Mouse (Mus musculus) CH12.LX (cell line): ENCODE results near the gene Zbtb26. TPM values are rescaled to one million over a fixed set of nuclear protein-coding genes. Genes with fewer than 3 reads are reported as not detected.
A peak's percentile ranks its signal among the peaks of the same experiment; 100 is the strongest.

Source experiments
- DNase-seq: peaks from one replicate; pipeline ENCODE4 v3.0.0-alpha.2; 2013; ENCODE audit errors: extremely low read depth
- H3K27ac ChIP-seq: 2 replicates; pipeline ENCODE4 v1.5.1; 2012; ENCODE audit warnings: low read depth, mild to moderate bottlenecking, control low read depth, moderate library complexity; ENCODE audit not compliant: insufficient read depth
- H3K27me3 ChIP-seq: replicated peaks from 2 replicates; pipeline ENCODE3; 2012; ENCODE audit warnings: inconsistent platforms
- H3K36me3 ChIP-seq, 2 experiments: replicated peaks in 1 of 2; 2 replicates each; pipeline versions ENCODE3 to v1.6.1; 2012; ENCODE audit warnings: inconsistent platforms in 1 of 2, low read length in 1 of 2, mild to moderate bottlenecking in 1 of 2, mixed read lengths in 1 of 2, moderate library complexity in 1 of 2; ENCODE audit not compliant: control insufficient read depth in 1 of 2, insufficient read depth in 1 of 2
- H3K4me1 ChIP-seq, 2 experiments: 2 replicates each; pipeline ENCODE4 v1.6.1; 2012; ENCODE audit warnings: inconsistent platforms in 1 of 2, moderate library complexity in 1 of 2; ENCODE audit not compliant: insufficient read depth in 2 of 2, control insufficient read depth in 1 of 2
- H3K4me2 ChIP-seq: 2 replicates; pipeline ENCODE4 v1.6.1; 2012; ENCODE audit warnings: low read depth, mild to moderate bottlenecking, control low read depth; ENCODE audit not compliant: poor library complexity, insufficient read depth, severe bottlenecking
- H3K4me3 ChIP-seq, 3 experiments: fragments of 150-350 bp in 1 of 3; sonication (generic) in 1 of 3; replicated peaks in 1 of 3; 2 replicates each; pipeline versions ENCODE3 to v1.5.1; 2011 to 2012; ENCODE audit warnings: low read depth in 2 of 3, low read length in 2 of 3, mild to moderate bottlenecking in 2 of 3, moderate library complexity in 2 of 3, control low read depth in 1 of 3, improper control_type of control experiment in 1 of 3, inconsistent platforms in 1 of 3, mixed read lengths in 1 of 3; ENCODE audit not compliant: poor library complexity in 1 of 3
- H3K79me2 ChIP-seq: replicated peaks from 2 replicates; pipeline ENCODE4 v1.6.1; 2012; ENCODE audit warnings: mild to moderate bottlenecking, moderate library complexity; ENCODE audit not compliant: control insufficient read depth, poor library complexity, insufficient read depth, severe bottlenecking; ENCODE audit errors: extremely low read depth
- H3K9ac ChIP-seq: 2 replicates; pipeline ENCODE4 v1.6.1; 2012; ENCODE audit warnings: low read depth, mild to moderate bottlenecking, control low read depth, moderate library complexity; ENCODE audit not compliant: insufficient read depth
- H3K9me3 ChIP-seq: replicated peaks from 2 replicates; pipeline ENCODE3; 2012; ENCODE audit warnings: low read length, inconsistent platforms, mixed read lengths
- CHD1 ChIP-seq: IDR thresholded peaks from 2 replicates; pipeline ENCODE4 v1.6.1; 2012; ENCODE audit warnings: low read depth, low read length, improper control_type of control experiment, inconsistent platforms
- CHD2 ChIP-seq: IDR thresholded peaks from 2 replicates; pipeline ENCODE4 v1.6.1; 2011; ENCODE audit warnings: low read length, improper control_type of control experiment
- CTCF ChIP-seq, 2 experiments: IDR thresholded peaks in 1 of 2; conservative IDR thresholded peaks in 1 of 2; 2 replicates each; pipeline ENCODE4 v1.5.1; 2011 to 2012; ENCODE audit warnings: low read depth in 2 of 2, low read length in 2 of 2, improper control_type of control experiment in 1 of 2, inconsistent platforms in 1 of 2, mild to moderate bottlenecking in 1 of 2, moderate library complexity in 1 of 2
- HCFC1 ChIP-seq: IDR thresholded peaks from 2 replicates; pipeline ENCODE4 v1.6.1; 2012; ENCODE audit warnings: low read depth, mild to moderate bottlenecking, inconsistent platforms, low read length, improper control_type of control experiment
- IRF4 ChIP-seq: IDR thresholded peaks from 2 replicates; pipeline ENCODE4 v1.6.1; 2014; ENCODE audit warnings: low read depth, mild to moderate bottlenecking, inconsistent platforms, low read length, improper control_type of control experiment
- JUND ChIP-seq: conservative IDR thresholded peaks from 2 replicates; pipeline ENCODE4 v1.6.1; 2011; ENCODE audit warnings: low read depth, low read length, improper control_type of control experiment
- MAX ChIP-seq: IDR thresholded peaks from 2 replicates; pipeline ENCODE4 v1.6.1; 2011; ENCODE audit warnings: low read length, improper control_type of control experiment
- MAZ ChIP-seq: IDR thresholded peaks from 2 replicates; pipeline ENCODE4 v1.6.1; 2012; ENCODE audit warnings: low read depth, mild to moderate bottlenecking, inconsistent platforms, low read length, improper control_type of control experiment, moderate library complexity
- MEF2A ChIP-seq: IDR thresholded peaks from 2 replicates; pipeline ENCODE4 v1.6.1; 2014; ENCODE audit warnings: low read depth, mild to moderate bottlenecking, inconsistent platforms, low read length, improper control_type of control experiment, borderline replicate concordance
- PAX5 ChIP-seq: IDR thresholded peaks from 2 replicates; pipeline ENCODE4 v1.6.1; 2012; ENCODE audit warnings: low read length, inconsistent platforms, mixed read lengths
- POLR2A ChIP-seq: IDR thresholded peaks from 2 replicates; pipeline ENCODE4 v1.6.1; 2011; ENCODE audit warnings: low read depth, mild to moderate bottlenecking, improper control_type of control experiment, low read length
- RAD21 ChIP-seq: IDR thresholded peaks from 2 replicates; pipeline ENCODE4 v1.6.1; 2011; ENCODE audit warnings: low read depth, mild to moderate bottlenecking, low read length, improper control_type of control experiment, moderate library complexity
- SMC3 ChIP-seq: IDR thresholded peaks from 2 replicates; pipeline ENCODE4 v1.6.1; 2011; ENCODE audit warnings: low read depth, low read length, improper control_type of control experiment
- TCF12 ChIP-seq: IDR thresholded peaks from 2 replicates; pipeline ENCODE4 v1.6.1; 2014; ENCODE audit warnings: low read depth, mild to moderate bottlenecking, inconsistent platforms, low read length, improper control_type of control experiment
- UBTF ChIP-seq: IDR thresholded peaks from 2 replicates; pipeline ENCODE4 v1.6.1; 2012; ENCODE audit warnings: low read depth, mild to moderate bottlenecking, inconsistent platforms, low read length, improper control_type of control experiment, moderate library complexity
- ZNF384 ChIP-seq: IDR thresholded peaks from 2 replicates; pipeline ENCODE4 v1.6.1; 2012; ENCODE audit warnings: low read depth, low read length, improper control_type of control experiment, inconsistent platforms
- dilution Hi-C: fragments of 300-500 bp; cut with MboI; formaldehyde crosslinking; loops from 2 replicates; pipeline ENCODE4 v1.14.3; 2020; ENCODE audit warnings: low sequenced_read_pairs; ENCODE audit not compliant: extremely low pct_unique_long_range_greater_than_20kb, extremely low pct_ligation_motif_present
- in situ Hi-C: fragments of 300-500 bp; cut with MboI; formaldehyde crosslinking; loops from 3 replicates; pipeline ENCODE4 v1.14.3; 2019; ENCODE audit warnings: low sequenced_read_pairs, low pct_ligation_motif_present, low pct_unique_long_range_greater_than_20kb, mixed read lengths
- polyA plus RNA-seq: library from polyadenylated mRNA; unstranded; fragments of >175 nt; gene quantifications from 2 replicates; pipeline ENCODE4 v1.2.1, GENCODE M21; 2012; ENCODE audit warnings: low read depth; ENCODE audit not compliant: insufficient read length
- total RNA-seq, 2 experiments: library from RNA; depleted of rRNA; stranded (reverse); fragments of 300-350 nt in 1 of 2; fragments of >200 nt in 1 of 2; gene quantifications; 2 replicates each; pipeline ENCODE4 v1.2.3; 2012 to 2014

The Zbtb26 gene
- total and polyA plus RNA-seq, 3 experiments = 4.1 to 7.4 (median 6.8) TPM

GRCm38 (mm10) chr2:37466266-37466665, 23.3 kb upstream of the Zbtb26 start:
- in situ Hi-C loops = no loop called here

GRCm38 (mm10) chr2:37460707-37461106, 17.8 kb upstream of the Zbtb26 start:
- Histone ChIP-seq H3K36me3 (peaks cover 0 to 3% of the 10 kb centered on the region in 2 experiments), H3K9ac (no peak overlapping the region), H3K4me2 (no peak overlapping the region), H3K4me1 (no peaks in the 10 kb centered on the region; a peak in 1 of 4 replicates), H3K27me3 (no peaks in the 10 kb centered on the region), H3K27ac (no peak overlapping the region), H3K9me3 (no peaks in the 10 kb centered on the region), H3K4me3 (no peak overlapping the region), H3K79me2 (peaks cover 13% of the 10 kb centered on the region)
- DNase-seq = no peak
- TF ChIP-seq MAZ (no peak), TCF12 (no peak), CTCF (conservative IDR thresholded peaks at IDR 0.05 in 1 of 2, IDR thresholded peaks at IDR 0.05 in 1 of 2; ENCODE audit: low read depth in 2 of 2, low read length in 2 of 2) (peak; percentile 25 to 36; a peak in 3 of 4 replicates), IRF4 (no peak), ZNF384 (no peak), JUND (no peak), UBTF (no peak), RAD21 (peak; percentile 2; the same call in 1 of the 2 replicates), POLR2A (no peak), HCFC1 (no peak), SMC3 (peak; percentile 8; the same call in 1 of the 2 replicates), CHD1 (no peak), MAX (no peak), MEF2A (no peak), CHD2 (no peak)
- dilution Hi-C loops (no loop called here), in situ Hi-C loops (no loop called here)

More at GRCm38 (mm10) chr2:37466266-37466665, 23.3 kb upstream of the Zbtb26 start:
- Histone ChIP-seq H3K9ac (no peak overlapping the region), H3K4me2 (no peak overlapping the region), H3K4me3 (no peak overlapping the region), H3K27me3 (no peaks in the 10 kb centered on the region), H3K36me3 (peaks cover 3 to 17% of the 10 kb centered on the region in 2 experiments), H3K4me1 (no peaks in the 10 kb centered on the region; a peak in 1 of 4 replicates), H3K9me3 (no peaks in the 10 kb centered on the region), H3K79me2 (peaks cover 7% of the 10 kb centered on the region), H3K27ac (no peak overlapping the region)
- dilution Hi-C loops = no loop called here
- TF ChIP-seq JUND = no peak
- no peak for DNase-seq

GRCm38 (mm10) chr2:37452376-37452760, 9.4 kb upstream of the Zbtb26 start:
- H3K9me3 ChIP-seq = no peaks in the 10 kb centered on the region
- in situ Hi-C loops (no loop called here), dilution Hi-C loops (no loop called here)
- peak overlapping the region; percentile 72 to 77 (median 75) for H3K4me3 ChIP-seq
- peak overlapping the region; percentile 96 for H3K9ac ChIP-seq
- peaks cover 0 to 16% of the 10 kb centered on the region in 2 experiments; a peak in 2 of 4 replicates for H3K4me1 ChIP-seq
- peak overlapping the region; percentile 83 for H3K4me2 ChIP-seq
- no peak for DNase-seq
- no peak overlapping the region for H3K27ac ChIP-seq
- H3K27me3 ChIP-seq = no peaks in the 10 kb centered on the region
- peaks cover 39% of the 10 kb centered on the region for H3K79me2 ChIP-seq
- peaks cover 0 to 10% of the 10 kb centered on the region in 2 experiments for H3K36me3 ChIP-seq
- TF ChIP-seq PAX5 (no peak), IRF4 (no peak), RAD21 (no peak)
